Mouse (Mus musculus): ENCODE data around the gene Ap4b1.

- TF ChIP-seq CTCF (IDR thresholded peaks at IDR 0.05; ENCODE audit: control insufficient read depth, insufficient read depth, insufficient replicate concordance, low read depth, low read length) (no peak), POLR2A (IDR thresholded peaks at IDR 0.05; ENCODE audit: control insufficient read depth, low read depth, low read length) (no peak)
Observed at GRCm38 (mm10) chr3:103777940-103778339, 31.4 kb upstream of the Ap4b1 start.

Data from testis, adult 2 months (tissue).